In genomic region chr3:121715741-121716459, GRCm38 (mm10) we compare ENCODE assay signal across 30 mouse cellular contexts. TPM values are rescaled to one million over a fixed set of nuclear protein-coding genes. Genes with fewer than 3 reads are reported as not detected.
DNase-seq lines count a peak whose midpoint lies in the region; ATAC-seq and TF ChIP-seq lines count a peak whose summit lies in the region.
"Had no signal": no experiment of that assay in that cellular context is flagged by ENCODE, and none has a peak within 500 bp of the region (broad histone marks: within the 10 kb centered on the region; RNA-seq: fewer than 3 reads in every experiment).

No protein-coding gene starts in this region.

- DNase-seq in forebrain, postnatal 0 days, result peak; percentile 30
- DNase-seq in layer of hippocampus, adult 2 months (ENCODE audit: low spot score in 2 of 2), result peak; percentile 29 to 56
- no peak for DNase-seq in layer of hippocampus, adult 9-10 months (ENCODE audit: low spot score)
- peak; percentile 48 for DNase-seq in NIH3T3 (ENCODE audit: low read depth)
- no peak for DNase-seq in left cerebral cortex, adult 11 months (ENCODE audit: low spot score)
- DNase-seq: adrenal gland, postnatal 25 days; cerebellum, adult 18-20 months; cerebellum, postnatal 36 days; kidney, adult 18-20 months; kidney, postnatal 14 days; lung, postnatal 4 days; thymus, postnatal 14 days had no signal

- no peak overlapping the region for H3K4me2 ChIP-seq in forebrain, postnatal 0 days (ENCODE audit: low read depth)
- H3K4me2 ChIP-seq in forebrain, embryonic 15.5 days (replicated peaks), result no peak overlapping the region
- H3K4me2 ChIP-seq: forebrain, embryonic 12.5 days; heart, embryonic 13.5 days; limb, embryonic 13.5 days; lung, embryonic 15.5 days; midbrain, embryonic 12.5 days; neural tube, embryonic 13.5 days; stomach, embryonic 15.5 days had no signal

- no peak for TF ChIP-seq CTCF in forebrain, postnatal 0 days (IDR thresholded peaks at IDR 0.05; ENCODE audit: low read depth)
- TF ChIP-seq CTCF in layer of hippocampus, adult 2 months (conservative IDR thresholded peaks at IDR 0.05), result no peak

- peak; percentile 60 for ATAC-seq in forebrain, postnatal 0 days
- no peak for ATAC-seq in forebrain, embryonic 15.5 days (replicated peaks)
- ATAC-seq in megakaryocyte-erythroid progenitor cell, adult 5-6 weeks (replicated peaks; ENCODE audit: low FRiP score, low TSS enrichment, poor library complexity, severe bottlenecking), result 0 out of 2 replicates have a peak, but pooled peaks have one; percentile 28
- ATAC-seq: CD4-positive, CD25-positive, alpha-beta regulatory T cell, adult 4 months had no signal

- no peak overlapping the region; the same call in 1 of the 2 replicates for H3K27ac ChIP-seq in forebrain, postnatal 0 days (ENCODE audit: low read depth, low read length)
- H3K27ac ChIP-seq in forebrain, embryonic 15.5 days (replicated peaks), result no peak overlapping the region
- peak overlapping the region; percentile 89 for H3K27ac ChIP-seq in layer of hippocampus, adult 2 months
- H3K27ac ChIP-seq: embryonic facial prominence, embryonic 10.5 days; forebrain, embryonic 12.5 days; heart, embryonic 13.5 days; limb, embryonic 13.5 days; liver, embryonic 14.5 days; lung, embryonic 15.5 days; midbrain, embryonic 12.5 days; neural tube, embryonic 13.5 days; stomach, embryonic 15.5 days had no signal

- no peaks in the 10 kb centered on the region for H3K27me3 ChIP-seq in forebrain, postnatal 0 days (ENCODE audit: insufficient read depth, low read length)
- H3K27me3 ChIP-seq in forebrain, embryonic 15.5 days, result no peaks in the 10 kb centered on the region
- H3K27me3 ChIP-seq: forebrain, embryonic 12.5 days; heart, embryonic 13.5 days; lung, embryonic 15.5 days; neural tube, embryonic 13.5 days; stomach, embryonic 15.5 days had no signal

- no peak overlapping the region for H3K9ac ChIP-seq in forebrain, postnatal 0 days
- no peak overlapping the region for H3K9ac ChIP-seq in forebrain, embryonic 15.5 days (replicated peaks)
- H3K9ac ChIP-seq: forebrain, embryonic 12.5 days; heart, embryonic 13.5 days; limb, embryonic 13.5 days; liver, embryonic 14.5 days; lung, embryonic 15.5 days; midbrain, embryonic 12.5 days; neural tube, embryonic 13.5 days; stomach, embryonic 15.5 days had no signal

- no peaks in the 10 kb centered on the region for H3K36me3 ChIP-seq in forebrain, postnatal 0 days (ENCODE audit: insufficient read depth)
- H3K36me3 ChIP-seq in forebrain, embryonic 15.5 days, result no peaks in the 10 kb centered on the region
- H3K36me3 ChIP-seq: embryonic facial prominence, embryonic 10.5 days; forebrain, embryonic 12.5 days; heart, embryonic 13.5 days; limb, embryonic 13.5 days; lung, embryonic 15.5 days; midbrain, embryonic 12.5 days; neural tube, embryonic 13.5 days; stomach, embryonic 15.5 days had no signal

- no peak overlapping the region for H3K4me3 ChIP-seq in forebrain, postnatal 0 days (ENCODE audit: low read depth, low read length)
- H3K4me3 ChIP-seq in forebrain, embryonic 15.5 days, result no peak overlapping the region
- no peak overlapping the region for H3K4me3 ChIP-seq in layer of hippocampus, adult 2 months
- H3K4me3 ChIP-seq: embryonic facial prominence, embryonic 10.5 days; forebrain, embryonic 12.5 days; heart, embryonic 13.5 days; limb, embryonic 13.5 days; lung, embryonic 15.5 days; midbrain, embryonic 12.5 days; neural tube, embryonic 13.5 days; stomach, embryonic 15.5 days had no signal

- no peaks in the 10 kb centered on the region for H3K9me3 ChIP-seq in forebrain, postnatal 0 days (ENCODE audit: low read length)
- H3K9me3 ChIP-seq in forebrain, embryonic 15.5 days, result no peaks in the 10 kb centered on the region
- H3K9me3 ChIP-seq: embryonic facial prominence, embryonic 10.5 days; forebrain, embryonic 12.5 days; heart, embryonic 13.5 days; limb, embryonic 13.5 days; lung, embryonic 15.5 days; midbrain, embryonic 12.5 days; neural tube, embryonic 13.5 days; stomach, embryonic 15.5 days had no signal

- 61% methylated on average over 6 of the region's 6 CpGs for WGBS in forebrain, postnatal 0 days
- 72% methylated on average over 6 of the region's 6 CpGs for WGBS in forebrain, embryonic 15.5 days

- no peaks in the 10 kb centered on the region for H3K4me1 ChIP-seq in forebrain, postnatal 0 days (ENCODE audit: insufficient read depth)
- peaks cover 4% of the 10 kb centered on the region; the same call in 1 of the 2 replicates for H3K4me1 ChIP-seq in forebrain, embryonic 15.5 days

RNA-seq across cellular contexts. Expression of gene F3, which starts 7.4 kb away (rescaled TPM):
- total RNA-seq in forebrain, postnatal 0 days (2014; rRNA removed), result 9.7 and 11.5 TPM in 2 replicates
- 13.4 and 14.2 TPM in 2 replicates for polyA plus RNA-seq in forebrain, postnatal 0 days (2015; fragmentation: Nextera tagmentation; extraction: Ambion mirVana)
- polyA plus RNA-seq in forebrain, embryonic 15.5 days (2015; fragmentation: Nextera tagmentation; extraction: Ambion mirVana), result 8.3 and 8.9 TPM in 2 replicates
- total RNA-seq in layer of hippocampus, adult 2 months (2021), result 10 to 100 TPM; 52.6 to 68.0 TPM
- not detected in 2 replicates for total RNA-seq in megakaryocyte-erythroid progenitor cell, adult 5-6 weeks (2014; fragmentation: Nextera tagmentation)
- not detected in 2 replicates for total RNA-seq in megakaryocyte-erythroid progenitor cell, adult 5-6 weeks (2017)
- polyA plus RNA-seq: CD4-positive, CD25-positive, alpha-beta regulatory T cell, adult 4 months had no signal

RNA-seq across cellular contexts. Expression of gene 4930432M17Rik, which starts 45.3 kb away (rescaled TPM):
- not detected in 2 replicates for total RNA-seq in forebrain, postnatal 0 days (2014; rRNA removed)
- polyA plus RNA-seq in forebrain, postnatal 0 days (2015; fragmentation: Nextera tagmentation; extraction: Ambion mirVana), result not detected in 2 replicates
- not detected in 2 replicates for polyA plus RNA-seq in forebrain, embryonic 15.5 days (2015; fragmentation: Nextera tagmentation; extraction: Ambion mirVana)
- not detected for total RNA-seq in layer of hippocampus, adult 2 months (2021)
- total RNA-seq in megakaryocyte-erythroid progenitor cell, adult 5-6 weeks (2014; fragmentation: Nextera tagmentation), result not detected in 2 replicates
- not detected in 2 replicates for total RNA-seq in megakaryocyte-erythroid progenitor cell, adult 5-6 weeks (2017)
- total RNA-seq: adrenal gland, postnatal 25 days; ES-E14; gastrocnemius, postnatal 4 days; heart, postnatal 25 days; layer of hippocampus, postnatal 10 days; left cerebral cortex, postnatal 14 days had no signal
- polyA plus RNA-seq: CD4-positive, CD25-positive, alpha-beta regulatory T cell, adult 4 months; embryonic facial prominence, embryonic 10.5 days; forebrain, embryonic 12.5 days; heart, embryonic 13.5 days; limb, embryonic 13.5 days; liver, embryonic 14.5 days; lung, embryonic 15.5 days; midbrain, embryonic 12.5 days; neural tube, embryonic 13.5 days; spleen, adult 2 months; stomach, embryonic 15.5 days had no signal

Comparison
In these comparisons a context has a peak if more than half of its experiments do, and no peak if none do; other contexts are left out.
1. DNase-seq: peak in forebrain, postnatal 0 days (single experiment), layer of hippocampus, adult 2 months (2 of 2) and NIH3T3 (single experiment); none in layer of hippocampus, adult 9-10 months (single experiment) and left cerebral cortex, adult 11 months (single experiment).
2. RNA of gene F3, which starts 7.4 kb away (total RNA-seq): 52.6 to 68.0 TPM in layer of hippocampus, adult 2 months and 9.7 to 11.5 TPM in forebrain, postnatal 0 days; not detected in megakaryocyte-erythroid progenitor cell, adult 5-6 weeks; every median in the first group is over 10 times any median in the second.